Mouse (Mus musculus) bone marrow, adult 2 months (tissue): Measurements from ENCODE around the gene Cul7. TPM values are rescaled to one million over a fixed set of nuclear protein-coding genes. Genes with fewer than 3 reads are reported as not detected.

Source experiments
- H3K27ac ChIP-seq: fragments of 200-500 bp; 2 replicates; pipeline ENCODE4 v1.5.1; 2012; ENCODE audit warnings: low read depth, mild to moderate bottlenecking, control low read depth, inconsistent platforms, low read length; ENCODE audit not compliant: control insufficient read depth, poor library complexity, insufficient read depth
- H3K4me1 ChIP-seq: fragments of 200-500 bp; 2 replicates; pipeline ENCODE4 v1.6.1; 2011; ENCODE audit warnings: low read length; ENCODE audit not compliant: control insufficient read depth, insufficient read depth
- H3K4me3 ChIP-seq: fragments of 200-500 bp; replicated peaks from 2 replicates; pipeline ENCODE3; 2011; ENCODE audit warnings: mild to moderate bottlenecking, low read depth, low read length, control low read depth; ENCODE audit not compliant: control insufficient read depth
- CTCF ChIP-seq: fragments of 200-500 bp; IDR thresholded peaks from 2 replicates; pipeline ENCODE4 v1.5.1; 2011; ENCODE audit warnings: low read length, control low read depth; ENCODE audit not compliant: control insufficient read depth, insufficient read depth
- POLR2A ChIP-seq: fragments of 200-500 bp; IDR thresholded peaks from 2 replicates; pipeline ENCODE4 v1.6.1; 2011; ENCODE audit warnings: low read depth, mild to moderate bottlenecking, control low read depth, low read length, borderline replicate concordance; ENCODE audit not compliant: control insufficient read depth
- WGBS: fragments of 180-500 bp; shearing (Covaris S2); methylation state at CpG from one replicate; pipeline ENCODE4 v1.1.7; 2018; 5-methylcytosine and 5-hydroxymethylcytosine counted together
- polyA plus RNA-seq: library from polyadenylated mRNA; stranded (reverse); fragments of >200 nt; gene quantifications from 2 replicates; pipeline ENCODE4 v1.2.4, GENCODE M21; 2011; ENCODE audit warnings: low replicate concordance; ENCODE audit not compliant: missing spikeins, insufficient read depth, insufficient read length

Gene Cul7
- polyA plus RNA-seq, 1 experiment: 12.5 TPM

GRCm38 (mm10) chr17:46612189-46612588, 37.9 kb upstream of the Cul7 start:
- Histone ChIP-seq H3K4me1 (no peaks in the 10 kb centered on the region; the same call in 1 of the 2 replicates), H3K27ac (no peak overlapping the region), H3K4me3 (no peak overlapping the region)
- TF ChIP-seq CTCF (no peak), POLR2A (no peak)
- 52% methylated on average over 2 of the region's 2 CpGs for WGBS

GRCm38 (mm10) chr17:46612820-46613219, 37.3 kb upstream of the Cul7 start:
- no peaks in the 10 kb centered on the region; the same call in 1 of the 2 replicates for H3K4me1 ChIP-seq
- TF ChIP-seq POLR2A (no peak), CTCF (no peak)
- no peak overlapping the region for H3K27ac ChIP-seq
- no peak overlapping the region for H3K4me3 ChIP-seq
- 49% methylated on average over 4 of the region's 4 CpGs for WGBS

GRCm38 (mm10) chr17:46613229-46613628, 36.9 kb upstream of the Cul7 start:
- 71% methylated on average over 3 of the region's 3 CpGs for WGBS
- TF ChIP-seq POLR2A (no peak), CTCF (no peak)
- Histone ChIP-seq H3K27ac (no peak overlapping the region), H3K4me1 (no peaks in the 10 kb centered on the region; the same call in 1 of the 2 replicates), H3K4me3 (no peak overlapping the region)

- TF ChIP-seq POLR2A: no peak
- TF ChIP-seq CTCF: no peak
- 78% methylated on average over 12 of the region's 12 CpGs for WGBS
- H3K27ac ChIP-seq: no peak overlapping the region
- no peak overlapping the region for H3K4me3 ChIP-seq
- H3K4me1 ChIP-seq: peaks cover 4% of the 10 kb centered on the region
These were observed 32.3 kb upstream of the Cul7 start for GRCm38 (mm10) chr17:46617799-46618198.

GRCm38 (mm10) chr17:46618394-46618768, 31.8 kb upstream of the Cul7 start:
- Histone ChIP-seq H3K27ac (no peak overlapping the region), H3K4me1 (peaks cover 4% of the 10 kb centered on the region)

GRCm38 (mm10) chr17:46618769-46619682, 31.1 kb upstream of the Cul7 start:
- no peak for TF ChIP-seq POLR2A
- no peak for TF ChIP-seq CTCF
- Histone ChIP-seq H3K27ac (no peak overlapping the region), H3K4me1 (peaks cover 4% of the 10 kb centered on the region), H3K4me3 (no peak overlapping the region)
- WGBS: 71% methylated on average over 27 of the region's 27 CpGs

More at GRCm38 (mm10) chr17:46618394-46618768, 31.8 kb upstream of the Cul7 start:
- TF ChIP-seq POLR2A (no peak), CTCF (no peak)
- no peak overlapping the region for H3K4me3 ChIP-seq
- WGBS: 51% methylated on average over 6 of the region's 6 CpGs

GRCm38 (mm10) chr17:46619683-46620357, 30.3 kb upstream of the Cul7 start:
- 85% methylated on average over 16 of the region's 16 CpGs for WGBS
- no peak for TF ChIP-seq CTCF
- no peak for TF ChIP-seq POLR2A
- Histone ChIP-seq H3K27ac (no peak overlapping the region), H3K4me1 (peaks cover 4% of the 10 kb centered on the region), H3K4me3 (no peak overlapping the region)

- TF ChIP-seq CTCF (no peak), POLR2A (no peak)
- no peak overlapping the region for H3K4me3 ChIP-seq
- H3K4me1 ChIP-seq: peaks cover 4% of the 10 kb centered on the region
- H3K27ac ChIP-seq: no peak overlapping the region
- WGBS: 48% methylated on average over 15 of the region's 15 CpGs
These were observed 28.8 kb upstream of the Cul7 start for GRCm38 (mm10) chr17:46621324-46621723.
